Mouse (Mus musculus) midbrain, embryonic 15.5 days (tissue): ENCODE measurements around the gene Mrfap1. TPM values are rescaled to one million over a fixed set of nuclear protein-coding genes. Genes with fewer than 3 reads are reported as not detected.
A peak's percentile ranks its signal among the peaks of the same experiment; 100 is the strongest.
"Not testable (repeated sequence)": the region's sequence is repeated elsewhere in the genome, so short reads cannot be mapped to it uniquely, and the experiment has no call there.

ENCODE experiments used
- ATAC-seq: fragments of 200-750 bp; cut with Nextera tagmentation; replicated peaks from 2 replicates; pipeline ENCODE4 v1.8.0; 2017; ENCODE audit warnings: moderate TSS enrichment
- H3K27ac ChIP-seq: fragments of 300-500 bp; sonication (generic); 2 replicates; pipeline ENCODE4 v1.5.1; 2015; ENCODE audit warnings: mild to moderate bottlenecking, inconsistent platforms
- H3K27me3 ChIP-seq: fragments of 300-500 bp; sonication (generic); replicated peaks from 2 replicates; pipeline ENCODE4 v1.6.1; 2015; ENCODE audit warnings: inconsistent platforms
- H3K36me3 ChIP-seq: fragments of 300-500 bp; sonication (generic); replicated peaks from 2 replicates; pipeline ENCODE4 v1.6.1; 2015; ENCODE audit warnings: inconsistent platforms
- H3K4me1 ChIP-seq: fragments of 300-500 bp; sonication (generic); 2 replicates; pipeline ENCODE4 v1.6.1; 2015; ENCODE audit warnings: inconsistent platforms
- H3K4me2 ChIP-seq: fragments of 300-500 bp; sonication (generic); 2 replicates; pipeline ENCODE4 v1.6.1; 2015; ENCODE audit warnings: inconsistent platforms, mild to moderate bottlenecking, moderate library complexity
- H3K4me3 ChIP-seq: fragments of 300-500 bp; sonication (generic); 2 replicates; pipeline ENCODE4 v1.5.1; 2015; ENCODE audit warnings: mild to moderate bottlenecking, inconsistent platforms
- H3K9ac ChIP-seq: fragments of 300-500 bp; sonication (generic); 2 replicates; pipeline ENCODE4 v1.6.1; 2015; ENCODE audit warnings: mild to moderate bottlenecking, inconsistent platforms
- H3K9me3 ChIP-seq: fragments of 300-500 bp; sonication (generic); 2 replicates; pipeline ENCODE4 v1.6.1; 2016; ENCODE audit warnings: inconsistent platforms
- WGBS: fragments of 180-500 bp; shearing (Covaris S2); methylation state at CpG from one replicate; pipeline ENCODE4 v1.1.7; 2015; ENCODE audit warnings: mixed read lengths; 5-methylcytosine and 5-hydroxymethylcytosine counted together
- polyA plus RNA-seq: library from polyadenylated mRNA; unstranded; fragments of >200 nt; fragmentation: Nextera tagmentation; extraction: Ambion mirVana; gene quantifications from 2 replicates; pipeline ENCODE4 v1.2.1, GENCODE M21; 2015

Gene Mrfap1
- 289 and 308 TPM in 2 replicates for polyA plus RNA-seq

GRCm38 (mm10) chr5:36796296-36797014, at the start of gene Mrfap1:
Gene Mrfap1, minus strand, starts transcription at chr5:36796772.
- H3K4me3 ChIP-seq, result peak within 1 kb of the TSS; percentile 87
- WGBS, result under 1% methylated on average over 90 of the region's 90 CpGs
- H3K4me2 ChIP-seq, result peak within 1 kb of the TSS; percentile 70
- H3K9ac ChIP-seq, result peak within 1 kb of the TSS; percentile 82
- peak within 1 kb of the TSS; percentile 94 for H3K27ac ChIP-seq
- not testable (repeated sequence) for H3K27me3 ChIP-seq, H3K9me3 ChIP-seq
- peaks cover 13% of the 10 kb centered on the region for H3K4me1 ChIP-seq
- 0 out of 2 replicates have a peak, but pooled peaks cover 12% of the 10 kb centered on the region for H3K36me3 ChIP-seq
- ATAC-seq, result peak; percentile 80

- H3K4me2 ChIP-seq, result no peak overlapping the region
- H3K4me3 ChIP-seq, result no peak overlapping the region
- no peaks in the 10 kb centered on the region for H3K36me3 ChIP-seq
- peak overlapping the region; percentile 42 for H3K27ac ChIP-seq
- ATAC-seq, result 0 out of 2 replicates have a peak, but pooled peaks have one; percentile 24
- 49% methylated on average over 10 of the region's 10 CpGs for WGBS
- H3K27me3 ChIP-seq, result no peaks in the 10 kb centered on the region
- H3K4me1 ChIP-seq, result 0 out of 2 replicates have a peak, but pooled peaks cover 7% of the 10 kb centered on the region
- H3K9ac ChIP-seq, result no peak overlapping the region
- no peaks in the 10 kb centered on the region for H3K9me3 ChIP-seq
Observed at GRCm38 (mm10) chr5:36844490-36844889, 47.9 kb upstream of the Mrfap1 start.

- no peak for ATAC-seq
- H3K9me3 ChIP-seq, result no peaks in the 10 kb centered on the region
- WGBS, result 76% methylated on average over 1 of the region's 1 CpGs
- H3K27me3 ChIP-seq, result no peaks in the 10 kb centered on the region
- no peak overlapping the region for H3K27ac ChIP-seq
- H3K4me3 ChIP-seq, result no peak overlapping the region
- H3K9ac ChIP-seq, result no peak overlapping the region
- H3K4me1 ChIP-seq, result 0 out of 2 replicates have a peak, but pooled peaks cover 7% of the 10 kb centered on the region
- no peaks in the 10 kb centered on the region for H3K36me3 ChIP-seq
- no peak overlapping the region for H3K4me2 ChIP-seq
Observed at GRCm38 (mm10) chr5:36841701-36842100, 45.1 kb upstream of the Mrfap1 start.

GRCm38 (mm10) chr5:36840092-36840491, 43.5 kb upstream of the Mrfap1 start:
- H3K9ac ChIP-seq, result no peak overlapping the region
- H3K9me3 ChIP-seq, result no peaks in the 10 kb centered on the region
- 83% methylated on average over 7 of the region's 7 CpGs for WGBS
- H3K36me3 ChIP-seq, result no peaks in the 10 kb centered on the region
- no peak overlapping the region for H3K4me2 ChIP-seq
- H3K4me3 ChIP-seq, result no peak overlapping the region
- H3K4me1 ChIP-seq, result 0 out of 2 replicates have a peak, but pooled peaks cover 7% of the 10 kb centered on the region
- H3K27me3 ChIP-seq, result no peaks in the 10 kb centered on the region
- H3K27ac ChIP-seq, result no peak overlapping the region
- no peak for ATAC-seq

GRCm38 (mm10) chr5:36839602-36840001, 43.0 kb upstream of the Mrfap1 start:
- Histone ChIP-seq H3K9me3 (no peaks in the 10 kb centered on the region), H3K27ac (no peak overlapping the region), H3K27me3 (no peaks in the 10 kb centered on the region), H3K4me3 (no peak overlapping the region), H3K4me2 (no peak overlapping the region), H3K36me3 (no peaks in the 10 kb centered on the region), H3K9ac (no peak overlapping the region), H3K4me1 (0 out of 2 replicates have a peak, but pooled peaks cover 6% of the 10 kb centered on the region)
- 81% methylated on average over 8 of the region's 8 CpGs for WGBS
- no peak for ATAC-seq

- H3K9me3 ChIP-seq, result no peaks in the 10 kb centered on the region
- H3K27ac ChIP-seq, result no peak overlapping the region
- H3K9ac ChIP-seq, result no peak overlapping the region
- 79% methylated on average over 2 of the region's 2 CpGs for WGBS
- H3K36me3 ChIP-seq, result no peaks in the 10 kb centered on the region
- no peaks in the 10 kb centered on the region for H3K27me3 ChIP-seq
- no peaks in the 10 kb centered on the region for H3K4me1 ChIP-seq
- no peak overlapping the region for H3K4me2 ChIP-seq
- no peak overlapping the region for H3K4me3 ChIP-seq
- no peak for ATAC-seq
Observed at GRCm38 (mm10) chr5:36839032-36839431, 42.5 kb upstream of the Mrfap1 start.

- ATAC-seq, result peak; percentile 67; the same call in 1 of the 2 replicates
- H3K36me3 ChIP-seq, result no peaks in the 10 kb centered on the region
- WGBS, result 2% methylated on average over 6 of the region's 6 CpGs
- H3K4me1 ChIP-seq, result peaks cover 2% of the 10 kb centered on the region
- H3K9ac ChIP-seq, result no peak overlapping the region
- no peak overlapping the region for H3K27ac ChIP-seq
- H3K9me3 ChIP-seq, result no peaks in the 10 kb centered on the region
- no peaks in the 10 kb centered on the region; the same call in 1 of the 2 replicates for H3K27me3 ChIP-seq
- no peak overlapping the region for H3K4me2 ChIP-seq
- no peak overlapping the region for H3K4me3 ChIP-seq
Observed at GRCm38 (mm10) chr5:36835933-36836332, 39.4 kb upstream of the Mrfap1 start.

GRCm38 (mm10) chr5:36831272-36831671, 34.7 kb upstream of the Mrfap1 start:
- no peaks in the 10 kb centered on the region for H3K36me3 ChIP-seq
- H3K9ac ChIP-seq, result no peak overlapping the region
- peaks cover 7% of the 10 kb centered on the region for H3K4me1 ChIP-seq
- no peaks in the 10 kb centered on the region for H3K9me3 ChIP-seq
- WGBS, result 68% methylated on average over 7 of the region's 7 CpGs
- H3K27ac ChIP-seq, result no peak overlapping the region
- peak; percentile 73 for ATAC-seq
- no peak overlapping the region for H3K4me3 ChIP-seq
- peak overlapping the region; percentile 66 for H3K4me2 ChIP-seq
- H3K27me3 ChIP-seq, result no peaks in the 10 kb centered on the region; the same call in 1 of the 2 replicates

- no peak within 1 kb of the TSS for H3K27ac ChIP-seq
- H3K9ac ChIP-seq, result peak within 1 kb of the TSS; percentile 27; the same call in 1 of the 2 replicates
- H3K4me3 ChIP-seq, result peak within 1 kb of the TSS; percentile 46
- H3K4me2 ChIP-seq, result peak within 1 kb of the TSS; percentile 66
- peak; percentile 84 for ATAC-seq
- H3K4me1 ChIP-seq, result peaks cover 7% of the 10 kb centered on the region
- no peaks in the 10 kb centered on the region; the same call in 1 of the 2 replicates for H3K27me3 ChIP-seq
- no peaks in the 10 kb centered on the region for H3K9me3 ChIP-seq
- no peaks in the 10 kb centered on the region for H3K36me3 ChIP-seq
- WGBS, result 4% methylated on average over 45 of the region's 46 CpGs
Observed at GRCm38 (mm10) chr5:36829913-36830879, 33.6 kb upstream of the Mrfap1 start, which contains the start of gene Man2b2. Gene Man2b2, minus strand, starts transcription at chr5:36830653.

- ATAC-seq, result no peak
- no peaks in the 10 kb centered on the region; the same call in 1 of the 2 replicates for H3K27me3 ChIP-seq
- H3K4me3 ChIP-seq, result no peak overlapping the region
- no peaks in the 10 kb centered on the region for H3K9me3 ChIP-seq
- H3K4me2 ChIP-seq, result no peak overlapping the region
- H3K9ac ChIP-seq, result no peak overlapping the region
- no peaks in the 10 kb centered on the region for H3K36me3 ChIP-seq
- no peak overlapping the region for H3K27ac ChIP-seq
- WGBS, result 84% methylated on average over 4 of the region's 4 CpGs
- peaks cover 7% of the 10 kb centered on the region for H3K4me1 ChIP-seq
Observed at GRCm38 (mm10) chr5:36829098-36829497, 32.5 kb upstream of the Mrfap1 start.

- no peak overlapping the region for H3K27ac ChIP-seq
- H3K4me3 ChIP-seq, result no peak overlapping the region
- no peaks in the 10 kb centered on the region for H3K27me3 ChIP-seq
- no peaks in the 10 kb centered on the region for H3K4me1 ChIP-seq
- no peaks in the 10 kb centered on the region for H3K36me3 ChIP-seq
- 98% methylated on average over 4 of the region's 4 CpGs for WGBS
- no peak for ATAC-seq
- no peak overlapping the region for H3K9ac ChIP-seq
- no peak overlapping the region for H3K4me2 ChIP-seq
- no peaks in the 10 kb centered on the region for H3K9me3 ChIP-seq
Observed at GRCm38 (mm10) chr5:36822907-36823306, 26.3 kb upstream of the Mrfap1 start.

- H3K9me3 ChIP-seq, result no peaks in the 10 kb centered on the region
- H3K4me2 ChIP-seq, result no peak overlapping the region
- no peak for ATAC-seq
- no peaks in the 10 kb centered on the region for H3K4me1 ChIP-seq
- no peak overlapping the region for H3K4me3 ChIP-seq
- WGBS, result 42% methylated on average over 6 of the region's 6 CpGs
- no peaks in the 10 kb centered on the region for H3K27me3 ChIP-seq
- H3K36me3 ChIP-seq, result no peaks in the 10 kb centered on the region
- H3K27ac ChIP-seq, result no peak overlapping the region
- no peak overlapping the region for H3K9ac ChIP-seq
Observed at GRCm38 (mm10) chr5:36820142-36820541, 23.6 kb upstream of the Mrfap1 start.
